Mouse (Mus musculus) erythroid progenitor cell, adult 5-6 weeks (primary cell): ENCODE results near the gene Leng8. TPM values are rescaled to one million over a fixed set of nuclear protein-coding genes. Genes with fewer than 3 reads are reported as not detected.

ENCODE experiments used
- ATAC-seq: replicated peaks from 2 replicates; pipeline ENCODE4 v1.8.0; 2016; ENCODE audit warnings: moderate number of reproducible peaks, mild to moderate bottlenecking, moderate TSS enrichment, inconsistent platforms; ENCODE audit not compliant: poor library complexity, low FRiP score, severe bottlenecking
- total RNA-seq, 2 experiments: library from RNA; stranded (forward) in 1 of 2; stranded (reverse) in 1 of 2; fragments of 150-400 nt in 1 of 2; fragments of 186-747, 209-891 nt in 1 of 2; gene quantifications; 2 replicates each; pipeline versions ENCODE4 v1.2.3 to v1.2.4; 2015 to 2017; ENCODE audit warnings: low replicate concordance in 2 of 2

Gene Leng8
- total RNA-seq, 2 experiments from 2014 or later, result 104 to 106 TPM

- no peak for ATAC-seq
Measured at GRCm38 (mm10) chr7:4125306-4125705, 11.5 kb upstream of the Leng8 start.

- no peak for ATAC-seq
Measured at GRCm38 (mm10) chr7:4126992-4127785, 9.7 kb upstream of the Leng8 start.

DNA sequence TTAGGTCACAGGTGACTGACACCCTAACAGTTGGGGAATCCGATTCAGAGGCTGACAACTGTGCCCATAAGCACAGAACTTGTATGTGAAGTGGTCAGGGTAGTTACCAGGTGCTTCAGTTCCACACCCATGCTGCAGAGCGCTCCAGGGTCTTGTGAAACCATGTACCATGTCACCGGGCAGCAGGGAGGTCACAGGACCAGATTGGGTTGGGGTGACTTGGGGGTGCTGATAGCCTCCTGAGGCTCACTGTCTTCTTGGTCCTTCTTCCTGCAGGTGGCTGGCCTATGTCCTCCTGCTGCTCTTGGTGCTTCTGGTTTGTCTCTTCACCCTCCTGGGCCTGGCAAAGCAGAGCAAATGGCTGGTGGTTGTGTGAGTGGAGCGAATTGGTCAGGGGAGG lies 8.9 kb upstream of the Leng8 start:
- ATAC-seq, result no peak

DNA sequence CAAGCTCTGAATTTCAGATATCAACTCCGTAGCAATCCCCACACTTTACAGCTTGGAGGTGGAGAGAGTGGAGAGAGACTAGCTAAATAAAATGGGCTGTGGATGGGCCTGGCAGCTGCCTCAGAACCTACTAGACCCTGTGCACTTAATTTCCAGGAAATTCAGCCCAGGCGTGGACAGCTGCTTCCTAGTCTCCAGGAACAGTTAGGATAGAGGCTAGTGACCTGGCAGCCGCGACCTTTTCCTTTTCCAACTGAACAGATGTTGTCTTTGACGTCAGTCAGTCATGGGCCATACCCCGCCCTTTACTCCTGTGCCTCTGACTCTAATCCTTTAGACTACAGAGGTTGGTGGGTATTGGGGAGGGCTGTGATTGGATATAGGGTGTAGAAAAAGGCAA lies 8.0 kb upstream of the Leng8 start:
- ATAC-seq, result no peak

- ATAC-seq, result peak; percentile 63; the same call in 1 of the 2 replicates
Measured at GRCm38 (mm10) chr7:4130686-4131452, 6.0 kb upstream of the Leng8 start.

GRCm38 (mm10) chr7:4131964-4132363 lies 4.9 kb upstream of the Leng8 start:
- ATAC-seq, result no peak

GRCm38 (mm10) chr7:4132581-4132980 lies 4.3 kb upstream of the Leng8 start:
- ATAC-seq, result no peak

GRCm38 (mm10) chr7:4132998-4133397 lies 3.8 kb upstream of the Leng8 start:
- ATAC-seq, result no peak

DNA sequence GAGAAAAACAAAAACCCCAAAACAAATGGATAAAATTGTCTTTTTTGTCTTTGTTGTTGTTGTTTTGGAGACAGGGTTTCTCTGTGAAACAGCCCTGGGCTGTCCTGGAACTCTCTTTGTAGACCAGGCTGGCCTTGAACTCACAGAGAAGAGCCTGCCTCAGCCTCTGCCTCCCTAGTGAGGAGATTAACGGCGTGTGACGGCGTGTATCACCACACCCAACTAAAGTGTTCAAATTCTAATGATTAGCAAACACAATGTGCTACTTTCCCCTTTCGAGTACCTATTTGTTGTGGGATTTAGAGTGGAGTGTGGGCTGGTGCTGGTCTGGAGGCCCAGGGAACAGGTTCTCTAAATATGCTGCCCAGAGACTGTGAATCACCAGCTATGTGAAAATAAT lies 1.9 kb upstream of the Leng8 start:
- no peak for ATAC-seq

- ATAC-seq, result peak; percentile 50
Measured at GRCm38 (mm10) chr7:4136404-4136770, 452 bp upstream of the Leng8 start.

DNA sequence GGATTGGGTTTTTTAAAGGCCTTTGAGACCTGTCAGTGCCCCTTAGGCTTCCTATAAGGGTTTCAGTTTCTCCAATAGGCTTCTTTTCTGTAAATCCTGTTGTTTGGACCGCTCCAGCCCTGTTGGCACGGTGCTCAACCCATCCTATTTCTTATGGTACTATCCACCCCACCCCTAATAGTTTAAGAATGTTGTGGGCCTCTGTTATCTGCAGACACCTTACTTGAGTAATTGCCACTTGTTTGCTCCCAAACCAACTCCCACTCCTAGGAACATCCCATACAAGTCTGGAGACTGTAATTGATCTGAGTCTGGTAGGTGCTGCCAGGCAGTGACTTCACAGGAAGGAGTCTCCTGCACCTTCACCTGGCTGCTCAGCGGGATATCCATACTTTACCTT lies 907 bp downstream of the Leng8 start:
- ATAC-seq, result no peak

GRCm38 (mm10) chr7:4138181-4138580 lies 1.3 kb downstream of the Leng8 start:
- ATAC-seq, result no peak

GRCm38 (mm10) chr7:4138671-4139070 lies 1.8 kb downstream of the Leng8 start:
- ATAC-seq, result no peak

- ATAC-seq, result no peak
Measured at GRCm38 (mm10) chr7:4139391-4139790, 2.6 kb downstream of the Leng8 start.

DNA sequence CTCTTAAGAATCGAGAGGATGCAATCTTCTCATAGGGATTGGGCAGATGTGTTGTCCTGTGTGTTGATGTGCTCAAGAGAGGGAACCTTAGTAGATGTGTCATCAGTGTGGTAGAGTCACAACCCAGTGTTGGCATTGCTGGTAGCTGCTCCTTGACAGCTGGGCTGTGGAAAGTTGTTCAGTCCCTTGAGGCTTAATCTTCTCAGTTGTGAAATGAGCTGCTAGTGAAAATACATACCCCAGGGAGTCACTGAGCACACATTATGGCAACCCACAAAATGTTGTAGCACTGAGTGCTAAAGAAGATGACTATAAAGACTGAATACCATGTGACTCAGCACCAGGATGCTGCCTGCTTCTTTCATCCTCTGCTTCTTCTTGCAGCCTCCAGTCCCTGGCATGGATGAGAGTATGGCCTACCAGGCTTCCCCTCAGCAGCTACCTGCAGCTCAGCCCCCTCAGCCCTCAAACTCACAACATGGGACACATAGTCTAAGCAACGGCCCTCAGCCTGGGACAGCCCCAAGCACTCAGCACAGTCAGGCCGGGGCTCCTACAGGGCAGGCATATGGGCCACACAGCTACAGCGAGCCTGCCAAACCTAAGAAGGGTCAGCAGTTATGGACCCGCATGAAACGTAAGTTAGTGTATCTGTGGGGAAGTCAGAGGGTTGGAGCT lies 4.9 kb downstream of the Leng8 start:
- ATAC-seq, result no peak

GRCm38 (mm10) chr7:4142796-4143445 lies 6.1 kb downstream of the Leng8 start:
- no peak for ATAC-seq

- ATAC-seq, result no peak
Measured at GRCm38 (mm10) chr7:4143506-4143905, 6.7 kb downstream of the Leng8 start.

GRCm38 (mm10) chr7:4144046-4144445 lies 7.2 kb downstream of the Leng8 start:
- ATAC-seq, result no peak

- no peak for ATAC-seq
Measured at GRCm38 (mm10) chr7:4144766-4145551, 8.1 kb downstream of the Leng8 start.
